Mouse (Mus musculus) frontal cortex, adult (tissue): ENCODE results near the gene 4930519G04Rik.
"Not testable (repeated sequence)": the region's sequence is repeated elsewhere in the genome, so short reads cannot be mapped to it uniquely, and the experiment has no call there.

ENCODE experiments used
- ATAC-seq: cut with Nextera tagmentation; 2 replicates; pipeline ENCODE4 v1.9.2; 2017; ENCODE audit warnings: mild to moderate bottlenecking, moderate library complexity, mixed read lengths; ENCODE audit not compliant: low TSS enrichment

The 4930519G04Rik gene

GRCm38 (mm10) chr5:114913686-114914085, 60.2 kb downstream of the 4930519G04Rik start:
- ATAC-seq, result no peak

DNA sequence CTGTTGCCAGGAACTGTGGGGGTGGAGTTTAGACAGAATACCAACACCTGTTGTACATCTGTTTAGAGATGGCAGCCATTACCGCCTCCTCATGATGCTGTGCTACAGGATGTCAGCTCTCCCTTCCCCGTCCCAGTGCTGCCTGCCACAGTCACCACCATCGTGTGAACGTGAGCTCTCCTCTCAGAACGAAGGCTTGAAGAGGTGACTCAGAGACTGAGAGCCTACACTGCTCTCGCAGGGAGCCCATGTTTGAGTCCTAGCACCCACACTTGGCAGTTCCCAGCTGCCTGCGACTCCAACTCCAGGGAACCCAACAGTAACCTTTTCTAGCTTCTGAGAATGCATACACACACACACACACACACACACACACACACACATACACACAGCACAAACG, 61.4 kb downstream of the 4930519G04Rik start:
- ATAC-seq, result peak; percentile 34; the same call in 1 of the 2 replicates

- no peak for ATAC-seq
Measured at GRCm38 (mm10) chr5:114915854-114916253, 62.4 kb downstream of the 4930519G04Rik start.

GRCm38 (mm10) chr5:114916777-114917176, 63.3 kb downstream of the 4930519G04Rik start:
- ATAC-seq, result no peak

GRCm38 (mm10) chr5:114917357-114917756, 63.9 kb downstream of the 4930519G04Rik start:
- not testable (repeated sequence) for ATAC-seq

GRCm38 (mm10) chr5:114921551-114922365, 68.3 kb downstream of the 4930519G04Rik start:
- no peak for ATAC-seq

DNA sequence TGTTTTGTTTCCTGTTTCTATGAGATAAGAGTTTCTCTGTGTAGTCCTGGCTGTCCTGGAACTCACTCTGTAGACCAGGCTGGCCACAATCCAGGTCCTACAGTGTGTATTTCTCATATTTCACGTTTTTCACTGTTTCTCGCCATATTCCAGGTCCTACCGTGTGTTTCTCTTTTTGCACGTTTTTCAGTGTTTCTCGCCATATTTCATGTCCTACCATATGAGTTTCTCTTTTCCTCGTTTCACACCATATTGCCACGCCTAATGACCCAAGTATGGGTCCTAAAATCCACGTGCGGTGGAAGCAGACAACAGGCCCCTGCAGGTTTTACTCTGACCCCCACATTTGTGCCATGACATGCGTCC, 68.9 kb downstream of the 4930519G04Rik start:
- no peak for ATAC-seq

DNA sequence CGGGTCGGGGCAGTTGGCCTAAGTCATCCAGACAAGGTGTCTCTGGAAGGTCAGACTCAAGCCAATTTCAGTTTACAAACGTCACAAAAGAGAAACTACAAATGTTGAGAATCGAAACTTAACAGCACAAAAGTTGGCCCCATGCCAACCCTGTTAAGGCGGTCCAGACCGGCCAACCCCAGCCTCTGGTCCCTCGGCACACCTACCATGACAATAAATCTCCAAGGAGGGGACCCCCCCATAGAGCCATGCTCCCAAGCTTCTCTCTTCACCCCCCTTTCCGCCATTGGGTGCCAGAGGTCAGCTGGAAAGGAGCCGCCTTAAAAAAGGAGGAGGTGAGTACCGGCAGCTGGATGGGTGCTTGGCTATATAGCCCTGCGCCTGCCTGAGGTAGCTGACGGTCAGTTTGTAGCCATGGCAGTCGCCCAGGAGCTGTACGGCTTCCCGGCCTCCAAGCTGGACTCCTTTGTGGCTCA, 69.6 kb downstream of the 4930519G04Rik start, which contains the start of gene Oasl1:
Oasl1 (plus strand) TSS at position 243 of the 476 bp plus-strand sequence.
- ATAC-seq, result no peak

- no peak for ATAC-seq
Measured at GRCm38 (mm10) chr5:114926153-114926684, 72.8 kb downstream of the 4930519G04Rik start.

DNA sequence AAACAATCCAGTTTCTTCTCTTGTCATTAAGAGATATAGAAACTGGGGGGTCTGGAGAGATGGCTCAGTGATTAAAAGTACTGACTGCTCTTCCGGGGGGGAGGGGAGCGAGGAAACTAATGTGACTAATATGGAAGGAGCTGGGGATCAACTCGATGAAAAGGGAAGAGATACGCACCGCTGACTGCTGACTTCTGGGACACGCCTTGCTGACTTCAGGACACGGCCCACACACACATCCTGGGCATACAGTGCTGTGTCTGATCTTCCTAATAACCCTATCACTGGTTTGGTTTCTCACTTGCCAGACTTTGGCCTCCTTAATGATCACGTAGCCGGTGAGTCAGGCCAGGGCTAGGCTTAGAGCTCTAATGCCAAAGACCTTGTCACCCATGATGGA, 73.3 kb downstream of the 4930519G04Rik start:
- no peak for ATAC-seq

- ATAC-seq, result no peak
Measured at GRCm38 (mm10) chr5:114931626-114932025, 78.2 kb downstream of the 4930519G04Rik start.

- ATAC-seq, result no peak
Measured at GRCm38 (mm10) chr5:114933206-114933605, 79.7 kb downstream of the 4930519G04Rik start.
